Mouse (Mus musculus) embryonic facial prominence, embryonic 10.5 days (tissue): ENCODE data around the gene U2surp. TPM values are rescaled to one million over a fixed set of nuclear protein-coding genes. Genes with fewer than 3 reads are reported as not detected.

Experiments
- DNase-seq: peaks from one replicate; pipeline ENCODE4 v3.0.0-alpha.2; 2017; ENCODE audit warnings: low spot score
- H3K27ac ChIP-seq: fragments of 300-500 bp; sonication (generic); replicated peaks from 2 replicates; pipeline ENCODE4 v1.5.1; 2016; ENCODE audit warnings: mild to moderate bottlenecking
- H3K27me3 ChIP-seq: fragments of 300-500 bp; sonication (generic); replicated peaks from 2 replicates; pipeline ENCODE4 v1.6.1; 2016; ENCODE audit warnings: low read depth, mild to moderate bottlenecking; ENCODE audit not compliant: poor library complexity, severe bottlenecking
- H3K36me3 ChIP-seq: fragments of 300-500 bp; sonication (generic); replicated peaks from 2 replicates; pipeline ENCODE4 v1.6.1; 2016; ENCODE audit warnings: mild to moderate bottlenecking, moderate library complexity
- H3K4me1 ChIP-seq: fragments of 300-500 bp; sonication (generic); 2 replicates; pipeline ENCODE4 v1.6.1; 2016
- H3K4me3 ChIP-seq: fragments of 300-500 bp; sonication (generic); 2 replicates; pipeline ENCODE4 v1.5.1; 2016; ENCODE audit warnings: mild to moderate bottlenecking, moderate library complexity
- H3K9me3 ChIP-seq: fragments of 300-500 bp; sonication (generic); 2 replicates; pipeline ENCODE4 v1.6.1; 2016; ENCODE audit warnings: mild to moderate bottlenecking
- WGBS: fragments of 180-500 bp; shearing (Covaris S2); methylation state at CpG from one replicate; pipeline ENCODE4 v1.1.7; 2016; 5-methylcytosine and 5-hydroxymethylcytosine counted together
- polyA plus RNA-seq: library from polyadenylated mRNA; unstranded; fragments of >200 nt; fragmentation: Nextera tagmentation; extraction: Ambion mirVana; gene quantifications from 2 replicates; pipeline ENCODE4 v1.2.1, GENCODE M21; 2016

The U2surp gene
- 123 and 134 TPM in 2 replicates for polyA plus RNA-seq

DNA sequence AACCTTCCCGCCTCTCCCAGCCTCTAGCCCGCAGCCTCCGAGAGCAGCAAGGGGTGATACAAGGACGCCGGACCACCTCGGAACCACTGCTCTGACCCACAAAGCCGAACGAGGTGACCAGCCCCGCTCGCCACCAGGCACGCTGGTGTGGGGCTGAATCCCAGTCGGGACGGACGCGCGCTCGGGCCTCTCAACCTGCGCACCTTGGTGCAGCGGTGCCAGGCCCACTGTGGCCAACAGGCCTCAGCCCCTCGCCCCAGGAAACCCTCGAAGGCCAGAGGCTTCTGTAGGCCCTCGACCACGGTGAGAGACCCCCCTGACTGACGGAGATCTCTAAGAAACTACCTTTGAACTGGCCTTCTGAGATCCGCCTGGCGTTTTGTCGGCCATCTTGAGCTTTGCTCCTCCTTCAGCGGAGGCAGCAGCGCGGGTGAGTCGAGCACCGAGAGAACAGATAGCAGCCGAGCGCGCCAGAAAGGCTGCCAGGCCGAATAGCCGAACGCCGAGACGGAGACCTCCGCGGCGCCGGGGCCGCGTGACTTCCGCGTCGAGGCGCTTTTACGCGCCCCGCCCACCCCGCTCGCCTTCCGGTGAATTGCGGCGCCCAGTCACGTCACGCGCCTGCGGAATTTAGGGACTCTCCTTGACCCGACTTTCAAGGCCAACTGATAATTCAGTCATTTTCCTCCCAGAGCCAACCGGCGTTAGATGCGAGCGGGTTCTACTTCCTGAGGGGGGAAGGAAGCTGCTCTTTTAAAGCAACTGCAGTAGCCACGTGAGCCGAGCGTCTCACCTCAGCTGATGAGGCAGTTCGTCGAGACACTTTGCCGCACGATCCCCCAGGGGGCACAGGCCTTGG, at the start of gene U2surp:
U2surp (minus strand) TSS at position 525 of the 859 bp plus-strand sequence.
- WGBS = under 1% methylated on average over 74 of the region's 74 CpGs
- DNase-seq = peak; percentile 97
- H3K4me1 ChIP-seq = peaks cover 19% of the 10 kb centered on the region

GRCm38 (mm10) chr9:95559936-95560735, 48.3 kb upstream of the U2surp start:
- Histone ChIP-seq H3K4me1 (peaks cover 16% of the 10 kb centered on the region), H3K27me3 (peaks cover 100% of the 10 kb centered on the region), H3K27ac (peak overlapping the region; percentile 73), H3K36me3 (no peaks in the 10 kb centered on the region), H3K9me3 (no peaks in the 10 kb centered on the region), H3K4me3 (peak overlapping the region; percentile 69)
- peak; percentile 69 for DNase-seq
- whole genome bisulfite sequencing = 13% methylated on average over 78 of the region's 78 CpGs

More for the DNA sequence above, at the start of gene U2surp:
- Histone ChIP-seq H3K27ac (peak within 1 kb of the TSS; percentile 97), H3K9me3 (no peaks in the 10 kb centered on the region), H3K27me3 (no peaks in the 10 kb centered on the region), H3K36me3 (peaks cover 10% of the 10 kb centered on the region), H3K4me3 (peak within 1 kb of the TSS; percentile 99)

DNA sequence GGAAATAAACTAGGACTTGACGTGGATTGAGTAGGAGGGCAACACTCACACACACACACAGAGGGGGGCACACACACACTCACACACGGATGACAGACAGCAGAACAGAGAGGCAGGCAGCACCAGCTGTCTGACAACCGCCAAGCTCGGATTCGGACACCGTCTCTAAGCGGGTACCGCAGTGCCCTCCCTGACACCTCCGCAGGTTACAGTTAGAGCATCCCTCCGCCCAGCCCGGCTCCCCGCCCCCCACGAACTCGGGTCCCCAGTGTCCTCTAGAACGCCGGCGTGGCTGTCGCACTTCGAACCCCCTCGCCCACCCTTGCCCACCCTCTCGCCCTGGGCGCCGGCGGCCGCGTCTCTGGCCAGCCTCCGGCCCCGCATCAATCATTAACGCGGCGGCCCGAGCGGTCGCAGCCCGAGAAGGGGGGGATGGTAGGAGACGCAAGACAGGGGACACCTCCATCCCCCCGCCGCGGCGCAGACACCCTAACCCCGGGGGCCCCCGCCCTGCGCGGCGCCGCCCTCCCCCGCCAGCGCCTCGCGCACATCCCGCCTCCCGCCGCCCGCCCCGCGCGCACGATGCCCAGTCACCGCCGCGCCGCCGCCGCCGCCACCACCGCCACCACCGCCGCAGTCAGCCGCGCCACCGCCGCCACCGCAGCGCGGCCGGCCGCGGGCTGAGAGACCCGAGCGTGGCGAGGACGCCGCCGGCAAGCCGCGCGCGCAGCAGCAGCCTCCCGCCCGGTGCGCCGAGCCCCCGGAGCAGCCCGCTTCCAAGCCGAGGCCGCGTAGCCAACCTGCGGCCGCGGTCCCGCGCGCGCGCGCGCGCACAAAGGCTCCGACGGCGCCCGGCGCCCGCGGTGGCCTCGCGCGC, 47.5 kb upstream of the U2surp start, which contains the start of gene Paqr9:
Paqr9 (plus strand) TSS at position 599 of the 877 bp plus-strand sequence.
- H3K27ac ChIP-seq = peak within 1 kb of the TSS; percentile 73
- WGBS = 3% methylated on average over 111 of the region's 118 CpGs
- H3K4me1 ChIP-seq = peaks cover 16% of the 10 kb centered on the region

GRCm38 (mm10) chr9:95558726-95559058, 46.9 kb upstream of the U2surp start:
- Histone ChIP-seq H3K4me1 (peaks cover 16% of the 10 kb centered on the region), H3K9me3 (no peaks in the 10 kb centered on the region), H3K36me3 (no peaks in the 10 kb centered on the region), H3K27me3 (peaks cover 98% of the 10 kb centered on the region), H3K4me3 (peak overlapping the region; percentile 69), H3K27ac (no peak overlapping the region)
- WGBS = 15% methylated on average over 11 of the region's 11 CpGs
- no peak for DNase-seq

More for the DNA sequence above, 47.5 kb upstream of the U2surp start, which contains the start of gene Paqr9:
- H3K27me3 ChIP-seq = peaks cover 99% of the 10 kb centered on the region
- peak within 1 kb of the TSS; percentile 69 for H3K4me3 ChIP-seq
- H3K9me3 ChIP-seq = no peaks in the 10 kb centered on the region
- no peaks in the 10 kb centered on the region for H3K36me3 ChIP-seq
- DNase-seq = peak; percentile 57

GRCm38 (mm10) chr9:95557722-95558121, 45.9 kb upstream of the U2surp start:
- WGBS = 70% methylated on average over 6 of the region's 6 CpGs
- Histone ChIP-seq H3K27me3 (peaks cover 93% of the 10 kb centered on the region), H3K36me3 (no peaks in the 10 kb centered on the region), H3K4me1 (peaks cover 16% of the 10 kb centered on the region), H3K9me3 (no peaks in the 10 kb centered on the region), H3K4me3 (no peak overlapping the region), H3K27ac (no peak overlapping the region)
- no peak for DNase-seq

DNA sequence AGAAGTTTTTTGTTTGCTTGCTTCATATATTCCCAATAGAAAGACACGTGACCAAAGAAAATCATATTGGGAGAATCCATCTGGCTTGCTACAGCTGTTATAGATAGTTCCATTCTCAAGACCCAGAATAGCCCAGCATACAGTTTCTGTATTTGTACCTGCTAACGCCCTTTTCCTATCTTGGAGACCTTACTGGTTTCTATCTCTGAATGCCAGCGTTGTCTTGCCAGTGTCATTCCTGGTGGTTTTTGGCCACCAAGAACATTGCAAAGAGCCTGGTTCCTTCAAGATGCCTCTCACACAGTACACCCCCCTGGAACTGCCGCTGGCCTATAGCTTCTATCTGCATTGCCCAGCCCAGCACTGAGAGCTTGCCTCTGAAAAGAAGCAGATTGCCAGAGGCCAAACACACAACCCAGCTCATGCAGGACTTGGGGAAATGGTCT, 44.3 kb upstream of the U2surp start:
- no peak overlapping the region for H3K27ac ChIP-seq
- H3K36me3 ChIP-seq = no peaks in the 10 kb centered on the region
- H3K27me3 ChIP-seq = peaks cover 77% of the 10 kb centered on the region
- no peak for DNase-seq
- 91% methylated on average over 4 of the region's 4 CpGs for WGBS
- no peaks in the 10 kb centered on the region for H3K9me3 ChIP-seq
- H3K4me3 ChIP-seq = no peak overlapping the region
- H3K4me1 ChIP-seq = peaks cover 19% of the 10 kb centered on the region

GRCm38 (mm10) chr9:95555233-95555740, 43.5 kb upstream of the U2surp start:
- H3K9me3 ChIP-seq = no peaks in the 10 kb centered on the region
- H3K4me1 ChIP-seq = peaks cover 16% of the 10 kb centered on the region
- H3K4me3 ChIP-seq = no peak overlapping the region
- DNase-seq = no peak
- peaks cover 74% of the 10 kb centered on the region for H3K27me3 ChIP-seq
- 61% methylated on average over 5 of the region's 5 CpGs for WGBS
- no peak overlapping the region for H3K27ac ChIP-seq
- no peaks in the 10 kb centered on the region for H3K36me3 ChIP-seq

DNA sequence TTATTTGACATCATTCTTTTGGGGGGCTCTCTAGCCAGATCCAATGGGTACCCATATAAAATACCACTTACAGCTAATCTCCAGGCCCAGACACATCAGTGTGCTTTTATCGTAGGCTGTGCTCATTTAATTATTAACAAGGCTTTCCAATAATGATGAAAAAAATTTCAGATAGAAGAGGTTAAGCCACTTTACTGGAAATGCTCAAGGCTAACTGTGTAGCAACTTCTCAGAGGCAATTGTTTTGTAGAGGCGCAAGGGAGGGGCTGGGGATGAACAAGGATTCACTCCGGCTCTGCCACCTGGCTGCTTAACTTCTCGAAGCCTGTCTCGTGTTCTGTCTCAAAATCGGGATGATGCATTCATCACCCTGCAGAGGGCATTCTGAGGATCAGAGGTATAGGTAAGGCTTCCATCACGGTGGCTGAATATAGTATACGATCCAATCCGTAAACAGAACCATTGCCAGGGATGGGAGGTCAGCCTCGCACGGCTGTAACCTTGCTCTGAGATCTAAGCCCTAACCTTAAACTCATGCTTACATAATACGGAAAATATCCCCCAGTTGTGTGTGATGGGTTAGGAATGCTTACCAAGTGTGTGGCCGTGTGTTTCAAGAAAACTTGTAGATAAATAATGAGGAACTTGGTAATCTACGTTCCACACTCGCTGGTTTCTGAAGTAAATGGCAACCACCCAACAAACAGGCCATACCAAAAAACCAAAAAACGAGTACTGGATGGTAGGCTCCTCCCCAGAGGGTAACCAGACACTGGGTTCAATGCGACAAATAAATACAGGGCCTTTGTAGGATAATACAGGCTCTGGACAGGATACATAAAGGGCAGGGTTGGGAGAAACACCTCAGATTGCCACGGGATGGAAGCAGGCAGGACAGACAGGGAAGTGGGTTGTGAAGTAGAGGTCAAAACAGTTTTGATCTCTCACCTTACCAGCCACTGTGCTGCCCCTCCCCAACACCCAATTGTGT, 42.7 kb upstream of the U2surp start:
- H3K4me3 ChIP-seq = no peak overlapping the region
- whole genome bisulfite sequencing = 84% methylated on average over 18 of the region's 18 CpGs
- peaks cover 10% of the 10 kb centered on the region for H3K4me1 ChIP-seq
- H3K27ac ChIP-seq = no peak overlapping the region
- H3K9me3 ChIP-seq = no peaks in the 10 kb centered on the region
- H3K27me3 ChIP-seq = peaks cover 70% of the 10 kb centered on the region
- no peak for DNase-seq
- no peaks in the 10 kb centered on the region for H3K36me3 ChIP-seq

GRCm38 (mm10) chr9:95552175-95552705, 40.4 kb upstream of the U2surp start:
- DNase-seq = no peak

DNA sequence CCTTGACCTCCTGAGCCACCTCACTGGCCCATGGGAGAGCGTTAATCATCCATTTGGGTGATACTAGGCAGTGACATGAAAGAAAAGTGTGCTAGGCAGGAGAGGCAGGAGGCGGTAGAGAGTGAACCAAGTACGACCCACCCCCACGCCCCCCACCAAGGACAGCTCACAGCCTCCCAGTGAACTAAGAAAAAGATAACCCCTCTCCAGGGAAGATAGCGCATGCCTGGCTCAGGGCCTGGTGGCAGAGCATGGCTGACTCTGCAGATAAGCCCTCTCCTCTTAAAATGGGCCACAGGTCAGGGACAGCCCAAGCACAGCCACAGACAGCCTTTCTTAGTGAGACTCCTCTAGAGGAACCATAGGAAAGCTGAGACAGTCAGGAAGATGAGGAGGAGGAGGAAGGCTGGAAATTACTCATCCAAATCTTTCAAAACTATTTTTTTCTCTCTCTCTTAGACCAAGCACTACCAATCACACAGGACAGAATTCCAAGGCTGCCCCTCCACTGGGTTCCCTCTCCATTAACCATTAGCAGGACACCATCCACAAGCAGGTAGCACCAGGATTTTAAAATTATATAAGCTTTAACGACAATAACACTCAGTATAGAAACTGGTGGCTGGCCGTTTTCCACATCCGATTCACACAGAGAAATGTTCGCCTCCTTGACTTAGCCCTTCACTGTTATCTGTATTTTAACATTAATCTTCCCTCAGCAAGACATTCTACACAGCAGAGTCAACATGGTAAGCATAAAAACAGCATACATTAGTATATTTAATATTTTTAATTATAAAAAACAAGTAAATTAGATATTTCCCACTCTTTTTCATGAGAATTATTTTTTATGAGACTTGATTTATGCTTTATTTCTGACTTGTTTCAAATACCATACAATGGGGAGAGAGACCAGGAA, 39.3 kb upstream of the U2surp start:
- Histone ChIP-seq H3K27me3 (peaks cover 36% of the 10 kb centered on the region), H3K27ac (no peak overlapping the region), H3K4me1 (0 out of 2 replicates have a peak, but pooled peaks cover 4% of the 10 kb centered on the region), H3K9me3 (no peaks in the 10 kb centered on the region), H3K4me3 (no peak overlapping the region), H3K36me3 (no peaks in the 10 kb centered on the region)
- DNase-seq = no peak
- 81% methylated on average over 9 of the region's 9 CpGs for WGBS

More at GRCm38 (mm10) chr9:95552175-95552705, 40.4 kb upstream of the U2surp start:
- H3K4me1 ChIP-seq = 0 out of 2 replicates have a peak, but pooled peaks cover 4% of the 10 kb centered on the region
- 75% methylated on average over 10 of the region's 10 CpGs for WGBS
- H3K27me3 ChIP-seq = peaks cover 47% of the 10 kb centered on the region
- no peaks in the 10 kb centered on the region for H3K36me3 ChIP-seq
- no peak overlapping the region for H3K4me3 ChIP-seq
- no peaks in the 10 kb centered on the region for H3K9me3 ChIP-seq
- H3K27ac ChIP-seq = no peak overlapping the region
